Mouse (Mus musculus): ENCODE data around the gene Atp13a2. TPM values are rescaled to one million over a fixed set of nuclear protein-coding genes. Genes with fewer than 3 reads are reported as not detected.
A peak's percentile ranks its signal among the peaks of the same experiment; 100 is the strongest.

Gene Atp13a2
- total and polyA plus RNA-seq, 2 experiments from 2014 or later: 18.8 to 45.8 TPM

DNA sequence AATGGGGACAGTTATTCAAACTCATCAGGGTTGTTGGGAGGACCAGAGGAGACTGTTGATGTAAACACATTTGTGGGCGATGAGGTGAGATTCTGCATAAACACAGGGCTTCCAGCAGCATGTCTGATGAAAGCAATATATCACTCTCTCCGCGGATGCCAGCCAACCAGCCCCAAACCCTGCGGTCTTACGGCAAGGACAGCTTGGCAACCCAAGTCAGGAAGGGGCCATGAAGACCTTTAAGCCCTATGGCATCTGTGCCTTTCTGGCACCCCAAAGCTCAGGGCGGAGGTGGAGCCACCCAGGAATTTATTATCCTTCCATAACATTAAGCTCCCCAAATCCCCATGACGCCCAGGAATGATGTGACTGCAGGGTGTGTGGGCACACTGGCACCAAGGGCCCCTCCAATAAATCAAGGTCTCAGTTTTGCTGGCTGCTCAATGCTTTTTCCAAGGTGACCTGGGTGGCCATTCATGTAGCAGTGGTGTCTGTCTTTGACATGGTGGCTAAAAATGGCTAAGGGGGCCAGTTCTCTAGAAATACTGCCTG is 27.5 kb upstream of the Atp13a2 start:
- no peak overlapping the region for H3K4me2 ChIP-seq (ENCODE audit: low read depth, low read length)
- DNase-seq (ENCODE audit: low spot score) (no peak), ATAC-seq (ENCODE audit: insufficient read depth, low read depth) (no peak)
- H3K27me3 ChIP-seq (ENCODE audit: control insufficient read depth, insufficient read depth, low read length): no peaks in the 10 kb centered on the region
- WGBS: 90% methylated on average over 7 of the region's 7 CpGs
- H3K36me3 ChIP-seq (replicated peaks; ENCODE audit: control insufficient read depth, insufficient read depth, low read length): no peaks in the 10 kb centered on the region
- H3K9ac ChIP-seq (replicated peaks; ENCODE audit: low read depth, low read length): no peak overlapping the region
- H3K27ac ChIP-seq (ENCODE audit: low read depth): no peak overlapping the region
- TF ChIP-seq CTCF (IDR thresholded peaks at IDR 0.05; ENCODE audit: low read depth): no peak
- TF ChIP-seq EP300 (IDR thresholded peaks at IDR 0.05; ENCODE audit: low read depth): no peak
- peaks cover 17% of the 10 kb centered on the region; the same call in 1 of the 2 replicates for H3K4me1 ChIP-seq (ENCODE audit: control insufficient read depth, insufficient read depth)
- H3K4me3 ChIP-seq (ENCODE audit: low read depth, low read length): no peak overlapping the region
- H3K9me3 ChIP-seq (replicated peaks; ENCODE audit: control insufficient read depth, low read length): no peaks in the 10 kb centered on the region

DNA sequence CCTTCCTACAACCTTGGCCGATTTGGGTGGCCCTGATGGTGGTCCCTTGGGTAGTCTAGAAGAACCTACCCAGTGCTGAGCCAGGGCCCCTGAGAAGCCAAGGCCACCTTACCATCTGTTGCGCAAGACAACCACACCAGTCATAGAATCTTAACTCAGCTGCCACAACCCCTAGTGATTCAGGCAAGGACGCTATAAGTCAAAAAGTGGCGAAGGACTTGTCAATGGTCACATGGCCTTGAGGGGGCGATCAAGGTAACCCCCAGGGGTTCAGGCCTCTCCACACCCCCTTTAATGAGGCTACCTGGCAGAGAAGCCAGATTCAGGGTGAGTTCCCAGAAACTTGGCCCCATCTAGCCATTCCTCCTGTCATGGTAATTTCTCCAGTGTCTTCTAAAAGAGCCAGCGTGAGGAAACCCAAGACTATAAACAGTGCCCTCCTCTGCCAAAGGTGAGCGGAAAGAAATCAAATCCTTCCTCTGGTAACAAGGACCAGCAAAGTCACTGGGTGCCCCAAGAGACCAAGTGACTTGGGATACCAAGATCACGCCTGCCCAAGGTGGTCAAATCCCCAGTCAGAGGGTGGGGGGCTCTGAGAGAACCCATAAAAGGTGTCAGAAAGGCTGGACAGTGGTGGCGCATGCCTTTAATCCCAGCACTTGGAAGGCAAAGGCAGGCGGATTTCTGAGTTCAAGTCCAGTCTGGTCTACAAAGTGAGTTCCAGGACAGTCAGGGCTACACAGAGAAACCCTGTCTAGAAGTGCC is 26.8 kb upstream of the Atp13a2 start:
- no peak for DNase-seq (ENCODE audit: low spot score)
- no peak for ATAC-seq (ENCODE audit: insufficient read depth, low read depth)
- Histone ChIP-seq H3K27ac (ENCODE audit: low read depth) (peak overlapping the region; percentile 62), H3K4me1 (ENCODE audit: control insufficient read depth, insufficient read depth) (peaks cover 18% of the 10 kb centered on the region; the same call in 1 of the 2 replicates), H3K9me3 (replicated peaks; ENCODE audit: control insufficient read depth, low read length) (no peaks in the 10 kb centered on the region), H3K27me3 (ENCODE audit: control insufficient read depth, insufficient read depth, low read length) (no peaks in the 10 kb centered on the region), H3K9ac (replicated peaks; ENCODE audit: low read depth, low read length) (no peak overlapping the region), H3K4me2 (ENCODE audit: low read depth, low read length) (no peak overlapping the region), H3K36me3 (replicated peaks; ENCODE audit: control insufficient read depth, insufficient read depth, low read length) (no peaks in the 10 kb centered on the region), H3K4me3 (ENCODE audit: low read depth, low read length) (no peak overlapping the region)
- TF ChIP-seq EP300 (IDR thresholded peaks at IDR 0.05; ENCODE audit: low read depth) (no peak), CTCF (IDR thresholded peaks at IDR 0.05; ENCODE audit: low read depth) (no peak)
- 84% methylated on average over 10 of the region's 10 CpGs for whole genome bisulfite sequencing

DNA sequence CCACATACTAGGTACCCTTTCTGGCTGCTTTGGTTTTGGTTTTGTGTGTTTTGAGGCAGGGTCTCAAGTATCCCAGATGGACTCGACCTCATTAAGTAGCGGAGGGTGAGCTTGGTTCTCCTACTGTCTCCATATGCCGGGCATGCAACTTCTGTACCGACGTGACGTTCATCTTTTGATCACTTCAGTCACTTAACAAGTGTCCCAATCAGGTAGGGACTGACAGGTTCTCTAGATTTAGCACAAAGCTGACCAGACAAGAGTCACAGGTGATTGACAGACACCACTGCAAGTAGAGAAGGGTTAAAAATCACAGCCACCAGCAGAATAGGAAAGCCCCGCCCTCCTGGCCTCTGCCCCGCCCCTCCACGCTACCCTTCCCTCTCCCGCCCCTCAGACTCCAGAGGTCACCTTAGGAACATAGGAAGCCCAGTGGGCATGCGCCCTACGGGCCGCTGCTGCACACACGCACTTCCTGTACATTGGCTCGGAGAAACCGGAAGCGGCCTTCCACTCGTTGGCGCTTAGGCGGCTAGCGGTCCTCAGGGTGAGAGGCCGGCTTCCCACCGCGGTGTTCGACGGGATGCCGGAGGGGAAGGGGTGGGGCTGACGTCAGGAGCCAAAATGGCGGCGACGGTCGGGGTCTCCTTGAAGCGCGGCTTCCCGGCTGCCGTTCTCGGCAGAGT is 25.7 kb upstream of the Atp13a2 start, which contains the start of gene Sdhb:
TSS of gene Sdhb (plus strand) at position 423 of the 686 bp plus-strand sequence.
- Histone ChIP-seq H3K27me3 (ENCODE audit: control insufficient read depth, insufficient read depth, low read length) (no peaks in the 10 kb centered on the region), H3K27ac (ENCODE audit: low read depth) (peak within 1 kb of the TSS; percentile 94), H3K9ac (replicated peaks; ENCODE audit: low read depth, low read length) (peak within 1 kb of the TSS; percentile 95), H3K4me2 (ENCODE audit: low read depth, low read length) (peak within 1 kb of the TSS; percentile 94), H3K4me3 (ENCODE audit: low read depth, low read length) (peak within 1 kb of the TSS; percentile 95), H3K36me3 (replicated peaks; ENCODE audit: control insufficient read depth, insufficient read depth, low read length) (no peaks in the 10 kb centered on the region), H3K9me3 (replicated peaks; ENCODE audit: control insufficient read depth, low read length) (no peaks in the 10 kb centered on the region), H3K4me1 (ENCODE audit: control insufficient read depth, insufficient read depth) (peaks cover 18% of the 10 kb centered on the region; the same call in 1 of the 2 replicates)
- peak; percentile 99 for DNase-seq (ENCODE audit: low spot score)
- WGBS: 2% methylated on average over 37 of the region's 37 CpGs
- ATAC-seq (ENCODE audit: insufficient read depth, low read depth): peak; percentile 94
- TF ChIP-seq EP300 (IDR thresholded peaks at IDR 0.05; ENCODE audit: low read depth) (0 out of 2 replicates have a peak, but pooled peaks have one; percentile 39), CTCF (IDR thresholded peaks at IDR 0.05; ENCODE audit: low read depth) (no peak)

DNA sequence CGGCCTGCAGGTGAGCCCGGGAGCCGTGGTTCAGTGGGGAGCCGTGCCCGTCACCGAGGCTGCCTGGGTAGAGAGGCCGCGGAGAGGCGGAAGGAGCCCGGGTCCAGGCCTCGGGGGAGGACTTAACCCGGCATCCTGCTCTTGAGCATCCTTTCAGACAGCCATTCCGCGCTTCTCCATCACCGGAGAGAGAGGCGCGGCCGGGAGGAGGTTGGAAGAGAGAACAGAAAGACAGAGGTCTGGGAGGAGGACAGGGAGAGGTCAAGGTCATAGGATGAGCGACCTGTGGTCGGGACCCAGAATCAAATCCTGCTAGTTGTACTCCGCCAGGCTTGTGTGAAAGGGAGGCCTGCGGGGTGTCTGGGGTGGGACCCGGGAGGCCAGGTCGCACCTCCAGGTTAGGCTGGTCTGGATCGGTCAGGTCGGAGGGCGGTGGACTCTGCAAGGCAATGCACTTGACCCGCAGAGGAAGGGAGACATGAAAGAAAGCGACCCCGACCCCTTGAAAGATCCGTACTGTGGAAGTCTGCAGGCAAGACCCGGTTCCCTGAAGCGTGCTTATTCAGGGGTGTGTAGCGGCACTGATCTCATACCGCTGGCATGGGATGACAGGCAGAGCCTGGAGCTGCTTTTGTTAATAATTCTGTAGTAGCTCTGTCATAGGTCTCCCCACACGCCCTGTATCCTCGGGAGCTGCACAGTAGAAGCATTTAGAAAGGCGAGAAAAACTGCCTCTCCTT is 25.0 kb upstream of the Atp13a2 start:
- H3K4me3 ChIP-seq (ENCODE audit: low read depth, low read length): peak overlapping the region; percentile 95
- peak overlapping the region; percentile 94 for H3K27ac ChIP-seq (ENCODE audit: low read depth)
- H3K9me3 ChIP-seq (replicated peaks; ENCODE audit: control insufficient read depth, low read length): no peaks in the 10 kb centered on the region
- WGBS: 1% methylated on average over 36 of the region's 38 CpGs
- ATAC-seq (ENCODE audit: insufficient read depth, low read depth) (peak; percentile 7; the same call in 1 of the 2 replicates), DNase-seq (ENCODE audit: low spot score) (no peak)
- H3K27me3 ChIP-seq (ENCODE audit: control insufficient read depth, insufficient read depth, low read length): no peaks in the 10 kb centered on the region
- H3K36me3 ChIP-seq (replicated peaks; ENCODE audit: control insufficient read depth, insufficient read depth, low read length): peaks cover 5% of the 10 kb centered on the region
- H3K4me2 ChIP-seq (ENCODE audit: low read depth, low read length): peak overlapping the region; percentile 94
- H3K4me1 ChIP-seq (ENCODE audit: control insufficient read depth, insufficient read depth): peaks cover 18% of the 10 kb centered on the region; the same call in 1 of the 2 replicates
- peak overlapping the region; percentile 95 for H3K9ac ChIP-seq (replicated peaks; ENCODE audit: low read depth, low read length)
- peak; percentile 14; the same call in 1 of the 2 replicates for TF ChIP-seq EP300 (IDR thresholded peaks at IDR 0.05; ENCODE audit: low read depth)
- TF ChIP-seq CTCF (IDR thresholded peaks at IDR 0.05; ENCODE audit: low read depth): no peak
